Mouse (Mus musculus): ENCODE results near the gene Tpm4. TPM values are rescaled to one million over a fixed set of nuclear protein-coding genes. Genes with fewer than 3 reads are reported as not detected.
A peak's percentile ranks its signal among the peaks of the same experiment; 100 is the strongest.

The Tpm4 gene
- polyA plus RNA-seq, 1 experiment from 2014 or later, result 358 TPM

GRCm38 (mm10) chr8:72121997-72122396 is 12.8 kb upstream of the Tpm4 start:
- no peaks in the 10 kb centered on the region for H3K4me1 ChIP-seq
- H3K4me3 ChIP-seq, result no peak overlapping the region
- H3K4me2 ChIP-seq, result no peak overlapping the region
- no peaks in the 10 kb centered on the region for H3K27me3 ChIP-seq (replicated peaks)
- WGBS, result 77% methylated on average over 1 of the region's 1 CpGs
- H3K36me3 ChIP-seq, result no peaks in the 10 kb centered on the region
- no peak overlapping the region for H3K9ac ChIP-seq
- no peak for ATAC-seq (ENCODE audit: extremely low read depth, insufficient number of reproducible peaks, low FRiP score, low TSS enrichment)
- 0 out of 2 replicates have a peak, but pooled peaks cover 3% of the 10 kb centered on the region for H3K9me3 ChIP-seq
- H3K27ac ChIP-seq (replicated peaks), result no peak overlapping the region

- no peak for ATAC-seq (ENCODE audit: extremely low read depth, insufficient number of reproducible peaks, low FRiP score, low TSS enrichment)
- no peak overlapping the region for H3K4me2 ChIP-seq
- WGBS, result 69% methylated on average over 1 of the region's 1 CpGs
- H3K27ac ChIP-seq (replicated peaks), result no peak overlapping the region
- H3K9me3 ChIP-seq, result 0 out of 2 replicates have a peak, but pooled peaks cover 3% of the 10 kb centered on the region
- H3K9ac ChIP-seq, result no peak overlapping the region
- no peaks in the 10 kb centered on the region for H3K36me3 ChIP-seq
- H3K4me3 ChIP-seq, result no peak overlapping the region
- H3K4me1 ChIP-seq, result peaks cover 11% of the 10 kb centered on the region
- no peaks in the 10 kb centered on the region for H3K27me3 ChIP-seq (replicated peaks)
Measured at GRCm38 (mm10) chr8:72127834-72128233, 6.9 kb upstream of the Tpm4 start.

- no peak overlapping the region for H3K4me3 ChIP-seq
- peaks cover 31% of the 10 kb centered on the region for H3K4me1 ChIP-seq
- no peak overlapping the region for H3K4me2 ChIP-seq
- H3K27me3 ChIP-seq (replicated peaks), result no peaks in the 10 kb centered on the region
- peak overlapping the region; percentile 62 for H3K27ac ChIP-seq (replicated peaks)
- H3K9ac ChIP-seq, result no peak overlapping the region
- H3K36me3 ChIP-seq, result no peaks in the 10 kb centered on the region
- no peak for ATAC-seq (ENCODE audit: extremely low read depth, insufficient number of reproducible peaks, low FRiP score, low TSS enrichment)
- 67% methylated on average over 2 of the region's 2 CpGs for WGBS
- H3K9me3 ChIP-seq, result no peaks in the 10 kb centered on the region
Measured at GRCm38 (mm10) chr8:72131251-72131650, 3.5 kb upstream of the Tpm4 start.

GRCm38 (mm10) chr8:72131901-72132300 is 2.9 kb upstream of the Tpm4 start:
- Histone ChIP-seq H3K27ac (replicated peaks) (peak overlapping the region; percentile 62), H3K36me3 (no peaks in the 10 kb centered on the region), H3K4me2 (no peak overlapping the region), H3K9ac (no peak overlapping the region), H3K4me1 (peaks cover 33% of the 10 kb centered on the region), H3K9me3 (no peaks in the 10 kb centered on the region), H3K4me3 (no peak overlapping the region), H3K27me3 (replicated peaks) (no peaks in the 10 kb centered on the region)
- WGBS, result 76% methylated on average over 2 of the region's 2 CpGs
- no peak for ATAC-seq (ENCODE audit: extremely low read depth, insufficient number of reproducible peaks, low FRiP score, low TSS enrichment)

GRCm38 (mm10) chr8:72132417-72132816 is 2.4 kb upstream of the Tpm4 start:
- Histone ChIP-seq H3K4me1 (peaks cover 38% of the 10 kb centered on the region), H3K36me3 (no peaks in the 10 kb centered on the region), H3K4me2 (no peak overlapping the region), H3K9me3 (no peaks in the 10 kb centered on the region), H3K9ac (no peak overlapping the region), H3K4me3 (no peak overlapping the region), H3K27me3 (replicated peaks) (no peaks in the 10 kb centered on the region), H3K27ac (replicated peaks) (peak overlapping the region; percentile 100; the same call in 1 of the 2 replicates)
- WGBS, result 95% methylated on average over 1 of the region's 1 CpGs
- ATAC-seq (ENCODE audit: extremely low read depth, insufficient number of reproducible peaks, low FRiP score, low TSS enrichment), result no peak

- Histone ChIP-seq H3K4me2 (no peak overlapping the region), H3K27ac (replicated peaks) (peak overlapping the region; percentile 100), H3K4me1 (peaks cover 43% of the 10 kb centered on the region), H3K4me3 (no peak overlapping the region), H3K9ac (0 out of 2 replicates have a peak overlapping the region, but pooled peaks have one; percentile 24), H3K9me3 (no peaks in the 10 kb centered on the region), H3K36me3 (no peaks in the 10 kb centered on the region), H3K27me3 (replicated peaks) (no peaks in the 10 kb centered on the region)
- WGBS, result 44% methylated on average over 1 of the region's 1 CpGs
- ATAC-seq (ENCODE audit: extremely low read depth, insufficient number of reproducible peaks, low FRiP score, low TSS enrichment), result no peak
Measured at GRCm38 (mm10) chr8:72132891-72133290, 1.9 kb upstream of the Tpm4 start.

GRCm38 (mm10) chr8:72133507-72133906 is 1.3 kb upstream of the Tpm4 start:
- WGBS, result 13% methylated on average over 1 of the region's 1 CpGs

GRCm38 (mm10) chr8:72135446-72136301 is 899 bp downstream of the Tpm4 start:
- Histone ChIP-seq H3K27ac (replicated peaks) (peak overlapping the region; percentile 100), H3K4me2 (peak overlapping the region; percentile 89), H3K4me1 (peaks cover 59% of the 10 kb centered on the region), H3K4me3 (peak overlapping the region; percentile 94), H3K36me3 (peaks cover 27% of the 10 kb centered on the region), H3K9ac (peak overlapping the region; percentile 99), H3K9me3 (no peaks in the 10 kb centered on the region), H3K27me3 (replicated peaks) (no peaks in the 10 kb centered on the region)
- under 1% methylated on average over 56 of the region's 62 CpGs for WGBS
- ATAC-seq (ENCODE audit: extremely low read depth, insufficient number of reproducible peaks, low FRiP score, low TSS enrichment), result peak; percentile 55

More at GRCm38 (mm10) chr8:72133507-72133906, 1.3 kb upstream of the Tpm4 start:
- Histone ChIP-seq H3K4me1 (peaks cover 49% of the 10 kb centered on the region), H3K4me3 (no peak overlapping the region), H3K27ac (replicated peaks) (peak overlapping the region; percentile 100), H3K4me2 (no peak overlapping the region), H3K36me3 (peaks cover 6% of the 10 kb centered on the region), H3K9ac (0 out of 2 replicates have a peak overlapping the region, but pooled peaks have one; percentile 52), H3K9me3 (no peaks in the 10 kb centered on the region), H3K27me3 (replicated peaks) (no peaks in the 10 kb centered on the region)
- ATAC-seq (ENCODE audit: extremely low read depth, insufficient number of reproducible peaks, low FRiP score, low TSS enrichment), result no peak

- no peaks in the 10 kb centered on the region for H3K27me3 ChIP-seq (replicated peaks)
Measured at GRCm38 (mm10) chr8:72136302-72136978, 1.7 kb downstream of the Tpm4 start.

GRCm38 (mm10) chr8:72137431-72137830 is 2.7 kb downstream of the Tpm4 start:
- H3K4me1 ChIP-seq, result peaks cover 57% of the 10 kb centered on the region
- H3K27ac ChIP-seq (replicated peaks), result peak overlapping the region; percentile 100
- H3K9me3 ChIP-seq, result no peaks in the 10 kb centered on the region
- no peak for ATAC-seq (ENCODE audit: extremely low read depth, insufficient number of reproducible peaks, low FRiP score, low TSS enrichment)
- H3K4me3 ChIP-seq, result peak overlapping the region; percentile 94
- peaks cover 45% of the 10 kb centered on the region for H3K36me3 ChIP-seq
- WGBS, result 83% methylated on average over 2 of the region's 2 CpGs
- H3K4me2 ChIP-seq, result peak overlapping the region; percentile 89
- no peaks in the 10 kb centered on the region for H3K27me3 ChIP-seq (replicated peaks)
- H3K9ac ChIP-seq, result peak overlapping the region; percentile 99

More at GRCm38 (mm10) chr8:72136302-72136978, 1.7 kb downstream of the Tpm4 start:
- Histone ChIP-seq H3K4me2 (peak overlapping the region; percentile 89), H3K27ac (replicated peaks) (peak overlapping the region; percentile 100), H3K4me3 (peak overlapping the region; percentile 94), H3K4me1 (peaks cover 59% of the 10 kb centered on the region), H3K9me3 (no peaks in the 10 kb centered on the region), H3K9ac (peak overlapping the region; percentile 99), H3K36me3 (peaks cover 35% of the 10 kb centered on the region)
- no peak for ATAC-seq (ENCODE audit: extremely low read depth, insufficient number of reproducible peaks, low FRiP score, low TSS enrichment)
- under 1% methylated on average over 18 of the region's 18 CpGs for WGBS

- Histone ChIP-seq H3K27ac (replicated peaks) (no peak overlapping the region), H3K27me3 (replicated peaks) (no peaks in the 10 kb centered on the region), H3K9ac (peak overlapping the region; percentile 99; the same call in 1 of the 2 replicates), H3K4me3 (no peak overlapping the region), H3K4me1 (peaks cover 50% of the 10 kb centered on the region), H3K4me2 (no peak overlapping the region; the same call in 1 of the 2 replicates), H3K9me3 (no peaks in the 10 kb centered on the region), H3K36me3 (peaks cover 55% of the 10 kb centered on the region)
- no peak for ATAC-seq (ENCODE audit: extremely low read depth, insufficient number of reproducible peaks, low FRiP score, low TSS enrichment)
- 95% methylated on average over 5 of the region's 5 CpGs for WGBS
Measured at GRCm38 (mm10) chr8:72138456-72138855, 3.7 kb downstream of the Tpm4 start.

Data from heart, embryonic 13.5 days (tissue).